Mouse (Mus musculus) heart, adult 9 months (tissue): ENCODE measurements at regions not wholly inside any gene's neighbourhood (a gene's known extent, or its start where the extent isn't known, plus 50 kb on each side); places are given as distances from the start of the nearest gene placed in this dataset.

Experiments
- DNase-seq, 2 experiments: peaks; one replicate each; pipeline ENCODE4 v3.0.0; 2022; ENCODE audit warnings: low spot score in 2 of 2

DNA sequence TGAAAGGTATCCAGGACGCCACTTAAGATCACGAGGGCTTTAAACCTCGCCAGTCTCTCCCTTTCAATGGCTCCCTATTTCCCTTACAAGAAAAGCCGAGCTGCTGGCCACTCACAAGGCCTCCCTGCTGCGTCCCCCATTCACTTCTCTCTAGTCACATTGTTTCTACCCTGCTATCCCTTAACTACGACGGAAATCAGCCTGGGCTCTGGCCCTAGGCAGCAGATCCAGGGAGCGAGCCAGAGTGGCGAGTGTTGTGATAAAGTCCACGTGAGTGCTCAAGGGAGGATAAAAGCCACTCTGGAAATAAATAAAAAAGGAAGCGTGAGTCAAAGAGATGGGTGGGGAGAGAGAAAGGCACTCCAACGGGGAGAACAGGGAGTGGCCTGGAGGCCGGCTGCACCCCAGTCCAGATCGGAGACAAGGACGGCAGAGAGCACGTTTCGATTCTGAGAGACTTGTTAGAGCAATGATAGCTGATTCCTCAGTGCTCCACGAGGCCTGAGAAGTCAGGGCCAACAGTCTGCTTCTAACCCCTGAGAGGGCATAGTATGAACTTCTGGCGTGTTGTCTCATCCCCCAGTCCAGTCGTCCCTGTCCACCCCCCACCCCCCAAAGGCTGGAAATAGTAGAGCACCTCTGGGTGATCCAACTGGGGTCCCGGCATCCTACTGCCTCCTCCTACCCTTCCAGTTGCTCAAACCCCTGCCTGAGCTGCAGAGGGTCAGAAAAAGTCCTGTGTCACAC is 84.8 kb upstream of the Calm2 start:
- DNase-seq: peak; percentile 78 to 80

DNA sequence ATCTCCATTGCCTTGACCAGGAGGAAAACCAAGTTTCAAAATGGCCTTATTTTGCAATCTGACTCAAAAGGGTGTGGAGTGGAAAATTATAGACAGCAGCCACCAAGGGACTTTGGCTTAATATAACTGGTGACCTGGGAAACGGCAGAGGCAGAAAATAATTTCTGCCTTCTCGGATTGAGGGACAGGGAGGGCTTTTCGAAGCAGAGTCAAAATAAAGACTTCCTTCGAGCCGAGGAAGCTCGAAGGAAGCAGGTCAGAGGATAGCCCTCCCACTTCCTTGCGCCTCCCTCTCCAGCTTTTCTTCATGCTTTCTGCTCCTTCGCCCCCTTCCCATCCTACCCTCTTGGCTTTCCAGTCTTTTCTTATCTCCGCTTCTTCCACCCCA is 85.4 kb upstream of the Calm2 start:
- DNase-seq: peak; percentile 44 to 52

DNA sequence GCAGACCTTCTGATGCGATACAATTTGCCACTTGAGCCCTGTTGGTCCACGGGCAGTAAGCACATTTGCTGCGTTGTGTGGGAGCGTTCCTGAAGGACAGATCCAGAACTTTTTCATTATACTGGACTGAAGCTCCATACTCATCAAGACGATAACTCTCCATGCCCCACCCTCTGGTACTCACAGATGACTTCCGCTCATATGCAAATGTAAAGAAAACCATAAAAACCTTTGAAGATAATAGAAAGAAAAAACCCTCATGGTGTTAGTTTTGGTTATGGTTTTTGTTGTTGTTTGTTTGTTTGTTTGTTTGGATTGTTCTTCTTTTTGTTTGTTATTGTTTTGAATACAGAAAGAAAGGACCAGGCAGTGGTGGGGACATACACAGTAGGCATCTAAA is 86.0 kb upstream of the Calm2 start:
- peak in 1 of 2 experiments; percentile 15 for DNase-seq

DNA sequence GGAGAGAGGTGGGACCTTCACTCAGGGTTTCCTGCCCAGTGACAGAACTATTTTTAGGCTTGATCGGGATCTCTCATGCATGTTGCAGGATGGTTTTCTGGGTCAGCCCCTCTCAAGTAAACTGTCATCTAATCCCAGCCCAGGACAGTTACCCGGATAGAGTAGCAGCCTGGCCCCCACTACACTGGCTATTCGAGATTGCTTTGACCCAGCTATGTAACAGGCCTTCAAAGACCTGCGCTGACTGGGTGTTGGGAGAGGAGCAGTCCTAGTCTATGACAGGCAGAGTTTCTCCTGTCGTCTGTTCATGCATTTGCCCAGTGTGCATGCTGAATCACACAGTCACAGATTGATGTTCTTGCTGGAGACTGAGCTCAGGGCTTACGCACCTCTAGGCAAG is 86.2 kb upstream of the Epcam start:
- DNase-seq: no peak

DNA sequence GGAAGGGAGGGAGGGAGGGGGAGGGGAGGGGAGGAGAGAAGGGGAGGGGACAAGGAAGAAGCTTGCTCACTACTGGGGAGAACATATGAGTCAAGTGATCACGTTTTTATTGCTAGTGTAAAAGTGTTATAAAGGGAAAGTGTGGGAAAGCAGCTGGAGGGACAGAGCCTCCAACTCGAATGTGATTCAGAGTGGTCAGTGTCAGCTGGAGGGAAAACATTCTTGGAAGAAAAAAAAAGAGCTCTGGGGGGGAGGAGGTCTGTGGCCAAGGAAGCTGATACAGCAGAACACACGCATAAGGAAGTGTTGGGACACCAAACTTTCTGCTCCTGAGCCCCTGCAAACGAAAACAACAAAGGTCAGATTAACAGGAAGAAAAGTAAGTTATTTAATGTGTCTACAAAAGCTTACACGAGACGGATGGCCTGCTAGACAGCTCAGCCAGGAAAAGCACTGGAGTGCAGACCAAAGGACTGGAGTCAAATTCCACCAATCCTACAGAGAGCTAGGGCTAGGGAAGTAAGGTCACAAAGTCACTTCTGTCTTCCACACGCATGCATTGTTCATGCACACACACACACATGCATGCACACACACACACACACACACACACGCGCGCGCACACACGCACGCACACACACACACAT is 85.1 kb upstream of the Epcam start:
- DNase-seq: no peak

DNA sequence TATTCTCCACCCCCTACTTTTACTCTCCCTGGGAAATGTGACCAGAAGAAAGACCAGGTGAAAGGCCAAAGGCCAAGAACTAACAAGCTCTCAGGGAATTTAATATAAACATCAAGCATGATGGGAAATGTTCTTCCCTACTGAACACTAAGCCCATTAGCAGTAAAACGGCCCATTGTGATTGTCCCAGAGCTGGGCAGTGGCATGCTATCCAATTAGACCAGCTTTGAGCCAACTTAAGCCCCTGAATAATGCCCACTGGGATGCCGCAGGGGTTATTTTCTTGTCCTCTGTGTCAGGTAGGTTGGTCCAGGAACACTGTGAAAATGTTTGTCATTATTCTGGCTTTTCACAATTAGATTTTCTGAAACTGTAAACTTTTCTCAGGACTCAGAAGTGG is 81.2 kb upstream of the Epcam start:
- DNase-seq: no peak

DNA sequence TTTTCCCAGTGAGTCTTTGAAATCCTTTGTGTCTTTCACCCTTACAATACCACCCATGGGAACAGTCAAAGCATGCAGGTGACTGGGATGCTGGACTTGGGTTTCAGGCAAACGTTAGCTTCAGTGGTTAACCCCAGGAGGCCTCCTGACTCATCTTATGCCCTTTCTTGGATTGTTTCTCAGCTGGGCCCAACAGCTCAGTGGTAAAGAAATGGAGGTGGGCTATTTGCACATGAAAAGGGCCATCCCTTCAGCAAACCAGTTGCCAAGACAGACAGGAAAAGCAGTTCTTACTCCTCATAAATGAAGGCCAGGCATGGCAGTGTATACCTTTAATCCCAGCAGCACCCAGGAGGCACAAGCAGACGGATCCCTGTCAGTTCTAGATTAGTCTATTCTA is 77.4 kb upstream of the Epcam start:
- no peak for DNase-seq

DNA sequence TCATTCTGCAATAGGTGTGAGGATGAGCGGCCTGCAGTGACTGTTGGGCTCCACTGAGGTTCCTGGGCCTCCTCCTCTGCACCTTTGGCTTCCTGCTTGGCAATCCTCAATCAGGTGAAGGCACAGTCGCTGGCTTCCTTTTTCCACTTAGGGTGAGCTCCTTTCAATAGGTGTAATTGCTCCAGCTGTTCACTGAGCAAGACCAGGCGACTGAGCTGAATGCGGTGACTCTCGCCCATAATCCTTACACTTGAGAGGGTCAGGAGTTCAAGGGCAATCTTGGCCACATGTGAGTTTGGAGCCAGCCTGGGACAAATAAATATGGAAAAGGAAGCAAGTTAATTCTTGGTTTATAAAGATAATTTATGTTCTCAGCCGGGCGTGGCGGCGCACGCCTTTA is 76.1 kb upstream of the Epcam start:
- DNase-seq: no peak

DNA sequence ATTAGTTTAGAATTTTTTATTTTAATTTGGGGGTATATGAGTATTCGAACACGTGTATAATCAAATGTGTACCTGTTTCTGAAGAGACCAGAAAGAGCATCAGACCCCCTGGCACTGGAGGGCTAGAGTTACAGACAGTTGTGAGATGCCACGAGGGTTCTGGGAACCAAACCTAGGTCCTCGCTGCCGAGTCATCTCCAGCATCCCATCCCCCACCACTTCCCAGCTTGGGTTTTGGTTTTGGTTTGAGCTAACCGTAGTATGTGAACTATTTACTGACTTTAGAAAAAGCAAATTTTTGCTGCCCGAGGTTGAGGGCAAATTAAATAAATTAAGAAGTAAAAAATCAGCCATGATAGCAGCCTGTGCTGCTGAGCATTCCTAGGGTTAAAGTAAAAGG is 74.9 kb upstream of the Epcam start:
- DNase-seq: no peak

DNA sequence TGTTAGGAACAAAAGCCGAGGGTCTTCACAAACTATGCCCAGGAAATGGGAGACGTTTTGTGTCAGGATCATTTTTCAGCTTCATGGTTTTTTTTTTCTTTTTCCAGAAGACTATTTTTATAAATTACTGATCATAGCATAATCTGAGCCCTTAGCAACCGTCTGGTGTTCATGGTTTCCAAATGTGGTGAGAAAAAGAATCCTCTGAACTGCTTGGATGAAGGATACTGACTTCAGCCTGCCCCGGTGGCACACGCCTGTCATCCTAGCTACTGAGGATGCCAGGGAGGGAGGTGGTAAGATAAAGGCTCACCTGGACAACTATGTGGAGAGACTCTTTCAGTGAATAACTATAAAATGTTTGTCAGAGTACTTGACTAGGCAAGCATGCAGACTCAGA is 72.4 kb upstream of the Epcam start:
- DNase-seq: no peak

DNA sequence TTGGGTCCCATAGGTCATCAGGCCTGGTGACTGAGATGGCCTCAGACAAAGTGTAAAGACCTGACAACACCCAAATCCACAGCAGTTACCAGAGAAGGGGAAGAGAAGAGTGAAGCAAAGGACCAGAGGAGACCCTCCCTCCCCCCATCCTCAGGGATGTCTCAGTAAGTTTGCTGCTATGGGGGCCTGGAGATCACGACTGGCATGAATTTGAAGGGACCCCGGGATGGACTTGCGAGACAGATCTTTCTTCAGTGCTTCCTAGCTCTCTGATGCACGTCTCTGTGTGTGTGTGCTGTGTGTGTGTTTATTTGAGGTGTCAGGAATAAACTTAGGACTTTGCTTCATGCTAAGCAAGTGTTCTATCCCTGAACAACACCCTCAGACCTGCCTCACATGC is 70.1 kb upstream of the Epcam start:
- DNase-seq: no peak

DNA sequence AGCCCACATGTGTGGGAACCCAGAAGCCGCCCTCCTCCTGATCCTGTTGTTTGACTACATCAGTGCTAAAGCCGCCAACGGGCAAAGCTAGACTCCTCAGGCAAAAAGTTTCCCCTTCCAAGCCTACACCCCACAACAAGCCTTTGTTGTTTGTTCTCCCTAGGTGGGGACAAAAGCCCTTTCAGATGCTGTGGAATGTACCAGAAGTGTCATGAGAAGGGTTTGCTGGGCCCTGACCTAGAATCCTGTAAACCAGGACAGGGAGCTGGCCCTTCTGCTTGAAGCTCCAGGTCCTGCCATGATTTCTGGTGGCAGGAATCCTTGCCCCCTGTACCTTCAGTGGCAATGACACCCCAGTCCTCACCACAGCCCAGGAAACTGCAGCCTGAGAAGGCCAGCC is 69.5 kb upstream of the Epcam start:
- no peak for DNase-seq

DNA sequence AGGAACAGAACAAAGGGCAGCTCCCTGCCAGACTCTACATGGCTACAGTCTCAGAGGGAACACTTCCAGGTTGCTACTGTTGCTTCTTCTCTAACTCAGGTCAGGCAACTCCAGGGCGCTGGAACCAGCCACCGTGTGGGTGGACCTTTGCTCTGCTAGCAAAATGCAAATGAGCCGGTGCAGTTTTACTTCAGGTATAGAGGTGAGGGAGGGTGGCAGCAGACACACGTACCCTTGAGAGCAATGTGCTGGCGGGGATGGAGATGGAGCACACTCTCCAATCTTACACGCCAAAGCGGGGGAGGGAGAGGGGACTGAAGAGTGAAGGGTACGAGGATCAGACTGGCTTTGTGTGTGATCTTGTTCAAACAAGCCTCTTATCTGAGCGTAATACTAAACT is 68.8 kb upstream of the Epcam start:
- DNase-seq: no peak

DNA sequence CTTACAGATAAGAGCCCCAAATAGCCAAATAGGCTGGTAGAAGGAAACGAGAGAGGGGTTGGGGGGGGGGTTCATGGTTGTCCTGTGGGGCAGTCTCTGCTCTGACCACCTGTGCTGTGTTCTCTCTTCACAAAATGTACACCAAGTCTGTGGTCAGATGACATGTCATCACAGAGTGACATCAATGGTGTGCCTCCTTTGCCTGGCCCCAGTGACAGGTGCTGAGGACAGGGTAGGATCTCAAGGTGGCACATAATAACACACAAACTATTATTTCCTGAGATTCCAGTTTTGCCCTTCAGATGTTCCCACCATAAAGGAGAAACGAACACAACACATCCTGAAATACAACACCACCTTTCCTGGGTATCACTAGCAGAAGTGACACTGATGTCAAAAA is 68.3 kb upstream of the Epcam start:
- DNase-seq: no peak

DNA sequence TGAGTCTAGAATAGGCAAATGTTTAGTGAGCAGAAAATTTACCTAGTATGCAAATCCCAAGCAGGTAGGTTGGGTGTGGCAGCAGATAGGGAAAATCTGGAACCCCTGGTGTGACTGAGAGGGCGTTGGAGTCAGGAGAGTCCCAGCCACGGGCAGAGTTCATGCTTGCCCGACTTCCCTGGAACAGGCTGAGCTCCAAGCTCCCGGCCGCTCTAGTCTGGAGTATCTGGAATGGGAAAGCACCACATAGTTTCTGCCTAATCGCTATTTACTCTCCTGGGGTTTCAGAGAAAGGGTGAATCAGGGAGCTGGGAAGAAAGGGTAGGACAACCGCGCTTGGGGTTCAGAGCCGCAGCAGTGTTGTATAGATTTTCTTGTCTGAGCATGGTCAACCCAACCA is 65.8 kb upstream of the Epcam start:
- no peak for DNase-seq

DNA sequence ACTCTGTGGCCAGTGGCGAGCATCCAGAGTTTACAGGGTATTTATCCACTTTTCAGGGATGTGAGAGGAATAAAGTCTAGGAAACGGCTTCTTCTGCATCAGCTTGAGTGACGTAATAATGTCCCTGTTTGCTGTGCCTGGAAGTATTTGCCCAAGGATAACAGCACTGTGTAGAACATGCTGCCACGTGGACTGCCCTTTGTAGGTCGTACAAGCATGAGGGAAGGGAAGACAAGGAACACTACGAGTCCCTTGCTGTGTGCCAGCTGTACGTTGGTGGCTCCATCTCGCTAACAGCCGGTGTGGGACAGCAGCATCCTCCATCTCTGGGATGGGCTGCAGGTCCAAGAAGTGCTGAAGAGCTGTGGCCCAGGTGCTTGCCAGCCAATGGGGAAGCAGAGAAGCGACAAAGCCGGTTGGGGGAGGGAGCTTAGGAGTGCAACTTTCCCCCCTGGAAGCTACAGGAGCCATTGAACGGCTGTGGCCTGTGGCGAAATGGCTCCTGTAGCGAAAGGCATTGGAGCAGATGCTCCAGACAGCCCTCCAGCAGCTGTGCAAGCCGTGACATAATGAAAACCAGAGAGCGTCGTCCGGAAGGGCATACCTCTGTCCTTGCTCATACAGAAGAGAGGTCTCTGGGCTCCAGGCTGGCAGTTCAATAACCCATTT is 65.0 kb upstream of the Epcam start:
- no peak for DNase-seq

DNA sequence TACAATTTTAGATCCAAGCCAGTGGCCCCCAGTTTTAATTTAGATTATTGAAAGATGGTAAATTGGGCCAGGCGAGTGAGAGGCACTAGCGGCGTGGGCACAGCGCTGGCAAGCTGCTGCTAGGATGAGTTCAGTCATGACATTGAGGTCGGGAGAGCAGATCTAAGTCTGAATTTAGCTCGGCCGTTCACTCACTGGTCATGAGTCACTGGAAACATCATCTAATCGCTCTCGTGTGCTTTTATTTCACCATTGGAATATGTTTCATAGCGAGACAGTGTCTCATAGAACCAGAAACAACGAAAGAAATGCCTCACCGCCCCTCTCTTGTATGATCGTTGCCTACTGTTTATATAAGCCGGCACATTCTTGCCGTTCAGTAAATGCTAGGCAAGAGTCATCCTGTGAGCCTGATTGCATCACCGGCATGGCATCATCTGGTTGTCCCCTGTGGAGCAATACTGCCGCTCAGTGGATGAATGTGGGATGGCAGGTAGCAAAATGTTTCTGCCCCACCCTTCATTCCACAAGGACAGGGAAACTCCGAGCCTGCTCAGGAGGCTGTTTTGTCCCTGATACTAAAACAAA is 64.3 kb upstream of the Epcam start:
- DNase-seq: peak; percentile 81 to 92

DNA sequence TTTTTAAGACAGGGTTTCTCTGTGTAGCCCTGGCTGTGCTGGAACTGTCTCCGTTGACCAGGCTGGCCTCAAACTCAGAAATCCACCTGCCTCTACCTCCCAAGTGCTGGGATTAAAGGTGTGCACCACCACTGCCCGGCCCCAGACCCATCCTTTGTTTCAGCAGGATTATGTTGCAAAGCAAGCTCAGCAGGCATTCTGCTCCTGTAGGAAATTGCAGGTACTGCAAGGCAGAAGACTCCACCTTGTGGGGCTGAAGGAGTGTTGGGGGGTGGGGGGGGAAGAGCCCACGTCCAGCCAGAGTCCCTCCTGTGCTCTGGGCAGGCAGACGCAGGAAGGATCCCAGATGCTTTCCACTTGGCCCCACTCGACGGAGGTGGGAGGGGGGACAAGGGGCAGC is 52.2 kb upstream of the Epcam start:
- no peak for DNase-seq

DNA sequence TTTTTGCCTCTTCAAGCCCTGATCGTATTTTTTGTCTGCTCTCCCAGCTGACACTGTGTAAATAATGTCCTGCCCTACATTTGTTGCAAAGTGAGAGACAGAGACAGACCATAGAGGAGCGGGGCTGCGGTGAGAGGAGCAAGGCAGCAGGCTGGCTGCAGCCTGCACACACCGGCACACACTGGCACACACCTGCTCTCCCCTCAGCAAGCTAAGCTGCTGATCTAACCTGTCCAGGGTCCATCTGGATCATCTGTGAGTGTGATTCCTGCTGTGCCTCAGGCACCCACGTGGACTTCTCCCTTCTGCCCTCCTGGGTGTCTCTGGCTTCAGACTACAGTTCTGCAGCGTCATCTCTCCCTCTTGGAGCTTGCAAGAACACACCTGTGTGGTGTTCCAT is 50.4 kb upstream of the Epcam start:
- no peak for DNase-seq
